ENCODE assay signal across 16 mouse cellular contexts in genomic region chr5:147716697-147717217, GRCm38 (mm10). TPM values are rescaled to one million over a fixed set of nuclear protein-coding genes. Genes with fewer than 3 reads are reported as not detected.
A peak's percentile ranks its signal among the peaks of the same experiment; 100 is the strongest.
DNase-seq lines count a peak whose midpoint lies in the region; ATAC-seq and TF ChIP-seq lines count a peak whose summit lies in the region.
"Had no signal": no experiment of that assay in that cellular context is flagged by ENCODE, and none has a peak within 500 bp of the region (broad histone marks: within the 10 kb centered on the region; RNA-seq: fewer than 3 reads in every experiment).

No protein-coding gene starts in this region.

- ATAC-seq in heart, embryonic 11.5 days (replicated peaks; ENCODE audit: insufficient number of reproducible peaks, low FRiP score, low TSS enrichment), result no peak
- no peak for ATAC-seq in activated CD4-positive, CD25-positive, alpha-beta regulatory T cell, adult 4 months
- ATAC-seq: CD4-positive, CD25-positive, alpha-beta regulatory T cell, adult 4 months had no signal

- H3K27me3 ChIP-seq in heart, embryonic 10.5 days (ENCODE audit: insufficient read depth, poor library complexity, severe bottlenecking), result peaks cover 29% of the 10 kb centered on the region
- peaks cover 11% of the 10 kb centered on the region for H3K27me3 ChIP-seq in heart, embryonic 11.5 days (ENCODE audit: control insufficient read depth, insufficient read depth, low read length)

- no peaks in the 10 kb centered on the region for H3K9me3 ChIP-seq in heart, embryonic 10.5 days
- H3K9me3 ChIP-seq in heart, embryonic 11.5 days (replicated peaks; ENCODE audit: control insufficient read depth, low read length), result no peaks in the 10 kb centered on the region
- H3K9me3 ChIP-seq: hindbrain, embryonic 12.5 days; limb, embryonic 15.5 days had no signal

- 0 out of 2 replicates have a peak, but pooled peaks cover 2% of the 10 kb centered on the region for H3K36me3 ChIP-seq in heart, embryonic 10.5 days
- no peaks in the 10 kb centered on the region for H3K36me3 ChIP-seq in heart, embryonic 11.5 days (ENCODE audit: control insufficient read depth, insufficient read depth, low read length)
- H3K36me3 ChIP-seq: hindbrain, embryonic 12.5 days; limb, embryonic 15.5 days had no signal

- peaks cover 22% of the 10 kb centered on the region for H3K4me1 ChIP-seq in heart, embryonic 10.5 days
- 0 out of 2 replicates have a peak, but pooled peaks cover 2% of the 10 kb centered on the region for H3K4me1 ChIP-seq in heart, embryonic 11.5 days (ENCODE audit: control insufficient read depth, insufficient read depth, low read length)
- H3K4me1 ChIP-seq: hindbrain, embryonic 12.5 days; limb, embryonic 15.5 days had no signal

- H3K27ac ChIP-seq in heart, embryonic 10.5 days, result no peak overlapping the region
- no peak overlapping the region for H3K27ac ChIP-seq in heart, embryonic 11.5 days (ENCODE audit: low read depth, low read length)
- H3K27ac ChIP-seq in left cerebral cortex, adult 2 months, result no peak overlapping the region
- H3K27ac ChIP-seq: hindbrain, embryonic 12.5 days; limb, embryonic 15.5 days had no signal

- TF ChIP-seq CTCF in left cerebral cortex, adult 2 months (IDR thresholded peaks at IDR 0.05), result peak; percentile 24

- peak; percentile 75 for DNase-seq in heart, embryonic 10.5 days (ENCODE audit: low spot score)
- DNase-seq in left cerebral cortex, adult 2 months (ENCODE audit: extremely low spot score in 1 of 2, low spot score in 2 of 2), result no peak
- no peak for DNase-seq in left cerebral cortex, postnatal 25 days (ENCODE audit: low spot score in 2 of 2)
- DNase-seq in 3T3-L1 (ENCODE audit: low read depth, low spot score) (peak; percentile 13), R1 (ENCODE audit: low read depth, low spot score) (peak; percentile 42)
- DNase-seq in spleen, postnatal 14 days (ENCODE audit: low spot score in 2 of 2), result no peak
- DNase-seq: adrenal gland, postnatal 10 days; kidney, adult 9 months; thymus, postnatal 36 days had no signal

- WGBS in heart, embryonic 10.5 days, result 65% methylated on average over 15 of the region's 15 CpGs
- WGBS in heart, embryonic 11.5 days (ENCODE audit: insufficient replicate concordance), result 62% methylated on average over 15 of the region's 15 CpGs

- no peak overlapping the region for H3K9ac ChIP-seq in heart, embryonic 11.5 days (ENCODE audit: low read depth, low read length)
- H3K9ac ChIP-seq: hindbrain, embryonic 12.5 days; limb, embryonic 15.5 days had no signal

- no peak overlapping the region for H3K4me2 ChIP-seq in heart, embryonic 11.5 days
- H3K4me2 ChIP-seq: hindbrain, embryonic 12.5 days; limb, embryonic 15.5 days had no signal

- intact Hi-C loops in left cerebral cortex, adult 2 months (cut with DNase I), result loop anchor here (5.0 kb wide), 1 partner anchor 131 kb away; no protein-coding TSS in a partner anchor
- intact Hi-C loops in left cerebral cortex, postnatal 25 days (cut with DNase I), result loop anchor here (5.0 kb wide), 2 partner anchors 131 to 134 kb away; no protein-coding TSS in a partner anchor

- H3K4me3 ChIP-seq in heart, embryonic 10.5 days, result no peak overlapping the region
- H3K4me3 ChIP-seq in heart, embryonic 11.5 days (ENCODE audit: low read depth, low read length), result no peak overlapping the region
- peak overlapping the region; percentile 18; the same call in 1 of the 2 replicates for H3K4me3 ChIP-seq in left cerebral cortex, adult 2 months
- H3K4me3 ChIP-seq: erythroblast, embryonic 14.5 days; hindbrain, embryonic 12.5 days; limb, embryonic 15.5 days had no signal

RNA-seq across cellular contexts. Expression of gene Flt1, which starts 9.1 kb away (rescaled TPM):
- polyA plus RNA-seq in heart, embryonic 10.5 days (2016; fragmentation: Nextera tagmentation; extraction: Ambion mirVana), result 20.6 and 21.6 TPM in 2 replicates
- 20.4 and 23.1 TPM in 2 replicates for polyA plus RNA-seq in heart, embryonic 11.5 days (2014; fragmentation: Nextera tagmentation; extraction: Ambion mirVana)
- total RNA-seq in left cerebral cortex, adult 2 months (2021), result 10 to 100 TPM; 35.2 to 37.9 TPM
- 10 to 100 TPM; 30.4 to 33.8 TPM for total RNA-seq in left cerebral cortex, postnatal 25 days (2021)
- not detected for polyA plus RNA-seq in activated CD4-positive, CD25-positive, alpha-beta regulatory T cell, adult 4 months (2017; shearing (Covaris generic))
- total RNA-seq: megakaryocyte-erythroid progenitor cell, adult 5-6 weeks had no signal

Comparison
In these comparisons a context has a peak if more than half of its experiments do, and no peak if none do; other contexts are left out.
1. DNase-seq: peak in heart, embryonic 10.5 days (single experiment), 3T3-L1 (single experiment) and R1 (single experiment); none in left cerebral cortex, adult 2 months (0 of 2), left cerebral cortex, postnatal 25 days (0 of 2) and spleen, postnatal 14 days (0 of 2).
2. RNA of gene Flt1, which starts 9.1 kb away (polyA plus RNA-seq): 20.6 to 21.6 TPM in heart, embryonic 10.5 days and 20.4 to 23.1 TPM in heart, embryonic 11.5 days; not detected in activated CD4-positive, CD25-positive, alpha-beta regulatory T cell, adult 4 months; every median in the first group is over 10 times any median in the second.